Mouse (Mus musculus) limb, embryonic 11.5 days (tissue): ENCODE measurements around the gene Pepd. TPM values are rescaled to one million over a fixed set of nuclear protein-coding genes. Genes with fewer than 3 reads are reported as not detected.
"Not testable (repeated sequence)": the region's sequence is repeated elsewhere in the genome, so short reads cannot be mapped to it uniquely, and the experiment has no call there.

Experiments used
- ATAC-seq: fragments of 200-750 bp; cut with Nextera tagmentation; 2 replicates; pipeline ENCODE4 v1.8.0; 2017; ENCODE audit warnings: low read depth; ENCODE audit not compliant: insufficient number of reproducible peaks, low FRiP score, low TSS enrichment
- DNase-seq: peaks from one replicate; pipeline ENCODE4 v3.0.0-alpha.2; 2015; ENCODE audit warnings: low spot score
- H3K27ac ChIP-seq: fragments of 300-500 bp; sonication (generic); replicated peaks from 2 replicates; pipeline ENCODE4 v1.5.1; 2014; ENCODE audit warnings: low read depth, mild to moderate bottlenecking, low read length
- H3K27me3 ChIP-seq: fragments of 300-500 bp; sonication (generic); 2 replicates; pipeline ENCODE4 v1.6.1; 2014; ENCODE audit warnings: mild to moderate bottlenecking, low read length, mixed read lengths; ENCODE audit not compliant: control insufficient read depth, insufficient read depth
- H3K36me3 ChIP-seq: fragments of 300-500 bp; sonication (generic); 2 replicates; pipeline ENCODE4 v1.6.1; 2014; ENCODE audit warnings: mild to moderate bottlenecking, low read length, moderate library complexity, mixed read lengths; ENCODE audit not compliant: control insufficient read depth, insufficient read depth
- H3K4me1 ChIP-seq: fragments of 300-500 bp; sonication (generic); 2 replicates; pipeline ENCODE4 v1.6.1; 2014; ENCODE audit warnings: low read length, mixed read lengths; ENCODE audit not compliant: control insufficient read depth, insufficient read depth
- H3K4me2 ChIP-seq: fragments of 300-500 bp; sonication (generic); 2 replicates; pipeline ENCODE4 v1.6.1; 2014; ENCODE audit warnings: low read depth, mild to moderate bottlenecking, moderate library complexity; ENCODE audit not compliant: severe bottlenecking
- H3K4me3 ChIP-seq: fragments of 300-500 bp; sonication (generic); 2 replicates; pipeline ENCODE4 v1.5.1; 2014; ENCODE audit warnings: low read depth, low read length
- H3K9ac ChIP-seq: fragments of 300-500 bp; sonication (generic); 2 replicates; pipeline ENCODE4 v1.6.1; 2014; ENCODE audit warnings: mild to moderate bottlenecking, low read length
- H3K9me3 ChIP-seq: fragments of 300-500 bp; sonication (generic); 2 replicates; pipeline ENCODE4 v1.6.1; 2016; ENCODE audit warnings: low read length; ENCODE audit not compliant: control insufficient read depth
- WGBS: fragments of 180-500 bp; shearing (Covaris S2); extraction: QIAGEN DNeasy Blood & Tissue Kit; methylation state at CpG from one replicate; pipeline ENCODE4 v1.1.7; 2014; 5-methylcytosine and 5-hydroxymethylcytosine counted together
- polyA plus RNA-seq: library from polyadenylated mRNA; unstranded; fragments of >200 nt; fragmentation: Nextera tagmentation; extraction: Ambion mirVana; gene quantifications from 2 replicates; pipeline ENCODE4 v1.2.1, GENCODE M21; 2014

Pepd gene
- polyA plus RNA-seq, 1 experiment from 2014 or later: 68.6 TPM

DNA sequence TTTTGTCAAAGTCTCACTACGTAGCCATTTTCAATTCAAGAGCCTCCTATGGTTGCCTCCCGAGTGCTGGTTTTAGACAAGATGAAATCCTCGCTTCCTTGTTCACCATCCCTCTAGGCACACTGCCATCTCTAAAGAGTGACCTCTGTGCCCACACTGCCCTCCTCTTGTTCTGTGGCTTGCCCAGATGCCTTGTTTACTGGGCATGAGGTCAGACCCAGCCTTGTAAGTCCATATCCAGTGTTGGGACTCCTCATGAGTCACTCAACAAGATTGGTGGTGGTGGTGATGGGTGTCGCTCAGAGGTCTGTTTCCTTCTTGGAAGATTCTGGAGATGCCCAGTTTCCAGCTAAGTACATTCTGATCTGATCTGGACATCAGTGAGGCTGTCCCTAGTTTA lies 65.2 kb downstream of the Pepd start:
- DNase-seq (no peak), ATAC-seq (no peak)
- H3K4me3 ChIP-seq: no peak overlapping the region
- H3K9me3 ChIP-seq: no peaks in the 10 kb centered on the region
- H3K9ac ChIP-seq: no peak overlapping the region
- no peak overlapping the region for H3K27ac ChIP-seq
- H3K4me1 ChIP-seq: peaks cover 16% of the 10 kb centered on the region; the same call in 1 of the 2 replicates
- WGBS: 96% methylated on average over 4 of the region's 4 CpGs
- no peaks in the 10 kb centered on the region for H3K27me3 ChIP-seq
- H3K36me3 ChIP-seq: no peaks in the 10 kb centered on the region
- H3K4me2 ChIP-seq: no peak overlapping the region

DNA sequence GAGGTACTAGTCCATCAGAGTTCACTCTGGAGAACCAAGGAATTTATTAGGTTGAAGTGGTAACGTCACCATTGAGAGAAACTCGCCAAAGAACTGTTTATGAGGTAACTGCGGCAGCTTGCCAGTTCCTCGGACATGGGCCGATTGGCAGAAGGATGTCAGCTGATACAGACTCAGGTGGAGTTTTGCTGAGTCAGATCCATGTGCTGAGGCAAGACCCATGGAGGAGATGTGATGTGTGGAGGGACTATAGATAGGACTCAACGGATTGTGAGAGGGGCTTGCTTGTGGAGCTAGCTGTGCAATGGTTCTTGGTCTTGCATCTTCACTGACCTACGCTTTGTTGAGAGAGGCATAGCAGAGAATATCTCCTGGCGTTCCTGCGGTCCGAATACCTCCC lies 69.6 kb downstream of the Pepd start:
- Histone ChIP-seq H3K9me3 (no peaks in the 10 kb centered on the region), H3K4me2 (no peak overlapping the region), H3K36me3 (no peaks in the 10 kb centered on the region), H3K27me3 (no peaks in the 10 kb centered on the region), H3K4me3 (no peak overlapping the region), H3K27ac (no peak overlapping the region), H3K4me1 (peaks cover 13% of the 10 kb centered on the region; the same call in 1 of the 2 replicates), H3K9ac (no peak overlapping the region)
- no peak for DNase-seq
- 84% methylated on average over 10 of the region's 10 CpGs for WGBS
- no peak for ATAC-seq

DNA sequence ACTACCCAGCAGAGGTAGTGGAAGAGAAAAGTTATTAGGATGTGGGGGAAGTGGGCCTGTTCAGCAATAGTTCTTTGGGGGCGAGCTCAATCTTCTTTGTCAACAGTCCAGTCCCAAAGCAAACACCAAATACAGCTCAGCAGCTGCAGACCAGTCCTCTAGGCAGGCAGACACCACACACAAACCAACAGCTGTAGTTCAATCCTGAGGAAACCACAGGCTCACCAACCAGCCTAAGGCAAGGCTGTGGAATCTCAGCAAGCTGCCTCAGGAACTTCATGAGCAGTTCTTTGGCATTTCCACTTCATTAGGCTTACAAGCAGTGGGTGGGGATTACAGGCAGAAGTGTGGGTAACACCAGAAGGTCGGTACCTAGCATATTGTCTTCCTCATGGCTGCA lies 70.2 kb downstream of the Pepd start:
- H3K27me3 ChIP-seq, H3K9ac ChIP-seq, H3K4me2 ChIP-seq, ATAC-seq, H3K27ac ChIP-seq, H3K4me3 ChIP-seq, DNase-seq, H3K36me3 ChIP-seq, H3K9me3 ChIP-seq: not testable (repeated sequence)
- peaks cover 15% of the 10 kb centered on the region; the same call in 1 of the 2 replicates for H3K4me1 ChIP-seq
- 88% methylated on average over 2 of the region's 2 CpGs for WGBS

DNA sequence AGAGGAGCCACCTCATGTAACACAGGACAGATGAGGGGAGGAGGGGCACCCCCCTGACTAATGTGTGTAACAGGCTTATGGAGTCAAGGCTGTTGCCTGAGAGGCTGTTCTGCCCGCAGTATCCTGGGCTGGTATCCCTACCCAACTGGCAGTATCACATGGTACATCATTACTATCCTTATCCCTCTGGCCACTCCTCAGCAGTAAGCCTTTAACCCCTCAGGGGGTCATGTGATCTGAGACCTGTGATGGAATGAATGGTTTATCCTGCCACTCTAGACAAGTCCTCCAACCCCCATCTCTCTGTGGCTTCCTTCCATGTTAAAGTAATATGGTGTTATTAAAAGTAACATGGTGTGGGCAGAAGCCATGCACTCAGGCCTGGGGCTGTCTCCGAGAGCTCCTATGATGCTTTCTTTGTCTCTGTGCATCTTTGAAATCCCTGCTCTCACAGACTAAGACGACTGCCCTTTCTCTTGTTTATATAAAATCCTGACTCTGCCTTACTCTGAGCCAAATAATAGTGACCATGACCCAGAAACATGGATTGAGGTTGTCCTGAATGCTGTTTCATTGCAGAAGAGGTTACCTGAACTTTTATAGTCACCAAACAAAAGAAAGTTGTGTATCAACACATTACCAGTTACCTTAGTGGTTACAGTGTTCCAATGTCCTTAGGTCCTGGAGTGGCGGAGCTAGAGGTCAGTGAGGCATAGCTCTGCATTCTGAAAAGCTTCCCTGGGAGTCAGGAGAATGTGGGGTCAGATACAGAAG lies 71.7 kb downstream of the Pepd start:
- Histone ChIP-seq H3K4me3 (no peak overlapping the region), H3K4me2 (no peak overlapping the region), H3K9me3 (no peaks in the 10 kb centered on the region), H3K27me3 (no peaks in the 10 kb centered on the region), H3K36me3 (no peaks in the 10 kb centered on the region), H3K4me1 (peaks cover 15% of the 10 kb centered on the region; the same call in 1 of the 2 replicates), H3K27ac (no peak overlapping the region), H3K9ac (no peak overlapping the region)
- ATAC-seq (no peak), DNase-seq (no peak)
- WGBS: 84% methylated on average over 4 of the region's 4 CpGs

DNA sequence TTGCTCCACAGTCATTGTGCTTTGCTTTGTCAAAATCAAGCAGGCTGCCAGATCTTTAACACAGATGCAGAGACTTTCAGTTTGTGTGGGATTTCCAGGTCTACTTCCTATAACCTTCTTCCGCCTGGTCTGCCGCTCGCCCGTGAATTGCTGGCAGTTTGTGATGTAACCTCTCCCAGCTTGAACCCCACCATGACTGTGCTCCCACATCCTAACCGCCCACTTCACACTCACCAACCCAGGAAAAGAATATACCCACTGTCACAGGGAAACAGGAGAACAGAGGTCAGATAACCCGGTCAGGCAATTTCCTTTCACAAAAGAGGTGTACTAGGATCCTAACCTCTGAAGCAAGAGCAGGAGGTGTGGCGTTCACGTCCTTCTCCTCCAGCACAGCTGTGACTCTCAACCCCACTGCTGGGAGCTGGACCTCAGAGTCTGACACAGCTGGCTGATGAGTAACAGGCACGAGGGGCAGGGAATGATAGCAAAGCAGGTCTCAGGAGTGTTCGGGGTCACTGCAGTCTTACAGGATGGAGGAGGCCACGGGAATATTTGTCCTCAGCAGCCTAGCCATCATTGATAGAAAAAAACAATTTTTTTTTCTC lies 72.5 kb downstream of the Pepd start:
- Histone ChIP-seq H3K9me3 (no peaks in the 10 kb centered on the region), H3K4me1 (peaks cover 15% of the 10 kb centered on the region; the same call in 1 of the 2 replicates), H3K4me2 (no peak overlapping the region), H3K27ac (no peak overlapping the region), H3K27me3 (no peaks in the 10 kb centered on the region), H3K36me3 (no peaks in the 10 kb centered on the region), H3K9ac (no peak overlapping the region), H3K4me3 (no peak overlapping the region)
- 55% methylated on average over 11 of the region's 11 CpGs for WGBS
- DNase-seq: no peak
- ATAC-seq: no peak

DNA sequence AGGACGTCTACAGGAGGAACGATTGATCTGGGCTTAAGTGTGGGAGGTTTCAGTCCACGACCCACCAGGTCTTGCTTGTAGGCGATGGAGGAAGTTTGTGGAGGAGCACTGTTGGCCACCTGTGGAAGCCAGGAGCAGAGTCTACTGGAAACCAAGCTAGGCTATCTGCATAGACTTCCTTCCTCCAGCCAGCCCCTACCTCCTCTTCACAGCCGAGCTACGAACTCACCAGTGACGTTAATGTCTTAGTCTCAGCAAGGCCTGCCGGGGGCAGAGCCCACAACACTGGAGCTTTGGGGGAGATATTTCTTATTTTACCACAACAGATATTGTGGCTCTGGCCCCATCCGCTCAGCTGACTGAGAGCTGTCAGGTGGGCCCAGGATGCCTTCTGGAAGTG lies 73.0 kb downstream of the Pepd start:
- Histone ChIP-seq H3K27ac (no peak overlapping the region), H3K4me3 (no peak overlapping the region)

DNA sequence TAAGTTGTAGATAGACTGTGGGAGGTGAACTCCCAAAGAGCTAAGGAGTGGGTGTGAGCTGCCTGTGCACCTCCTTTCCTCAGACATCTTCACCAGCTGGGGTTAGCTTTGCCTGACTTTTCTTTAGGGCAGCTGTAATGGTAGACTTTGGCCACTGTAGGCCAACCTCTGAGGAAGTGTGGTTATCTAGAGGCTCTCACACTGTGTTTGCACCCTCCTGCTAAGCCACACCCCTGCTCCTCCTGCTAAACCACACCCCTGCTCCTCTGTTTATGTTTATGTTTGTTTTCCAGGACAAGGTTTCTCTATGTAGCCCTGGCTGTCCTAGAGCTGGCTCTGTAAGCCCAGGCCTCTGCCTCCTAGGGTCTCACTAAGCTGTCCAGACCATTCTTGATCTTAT lies 73.5 kb downstream of the Pepd start:
- DNase-seq (no peak), ATAC-seq (no peak)
- peaks cover 15% of the 10 kb centered on the region; the same call in 1 of the 2 replicates for H3K4me1 ChIP-seq

More for the DNA sequence above, 73.0 kb downstream of the Pepd start:
- DNase-seq (no peak), ATAC-seq (no peak)
- Histone ChIP-seq H3K4me1 (peaks cover 15% of the 10 kb centered on the region; the same call in 1 of the 2 replicates), H3K4me2 (no peak overlapping the region), H3K9me3 (no peaks in the 10 kb centered on the region), H3K9ac (no peak overlapping the region), H3K27me3 (no peaks in the 10 kb centered on the region), H3K36me3 (no peaks in the 10 kb centered on the region)
- 82% methylated on average over 9 of the region's 9 CpGs for WGBS

DNA sequence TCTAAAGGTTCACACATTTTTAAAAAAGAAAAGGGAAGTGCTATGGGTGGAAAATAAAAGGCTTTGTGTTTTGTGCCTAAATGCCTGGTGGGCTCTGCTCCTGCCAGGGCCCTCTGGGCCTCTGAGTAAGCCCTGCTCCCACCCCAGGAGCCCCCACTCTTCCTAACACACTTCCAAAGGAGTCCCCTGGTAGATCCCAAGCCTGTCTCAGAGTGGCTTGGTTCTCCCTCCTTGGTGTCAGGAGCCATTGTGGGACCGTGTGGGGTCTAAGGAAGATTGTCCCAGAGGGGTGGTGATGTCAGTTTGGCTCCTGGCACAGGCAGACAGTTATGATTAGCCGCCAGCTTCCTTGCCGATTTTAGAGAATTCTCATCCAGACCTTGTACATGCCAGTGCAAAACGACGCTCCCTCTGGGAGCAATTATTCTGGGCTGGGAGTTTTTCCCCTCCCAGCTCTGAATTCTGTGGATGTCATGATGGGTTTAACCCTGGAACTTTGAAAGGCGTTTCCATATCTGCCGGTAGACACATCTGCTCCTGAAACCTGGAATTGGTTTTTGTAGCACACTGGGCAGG lies 74.5 kb downstream of the Pepd start:
- Histone ChIP-seq H3K27ac (no peak overlapping the region), H3K36me3 (no peaks in the 10 kb centered on the region), H3K4me2 (no peak overlapping the region), H3K9me3 (no peaks in the 10 kb centered on the region), H3K27me3 (no peaks in the 10 kb centered on the region), H3K4me1 (peaks cover 16% of the 10 kb centered on the region), H3K9ac (no peak overlapping the region), H3K4me3 (no peak overlapping the region)
- DNase-seq (no peak), ATAC-seq (no peak)
- WGBS: 48% methylated on average over 7 of the region's 7 CpGs

More for the DNA sequence above, 73.5 kb downstream of the Pepd start:
- Histone ChIP-seq H3K9me3 (no peaks in the 10 kb centered on the region), H3K4me2 (no peak overlapping the region), H3K27me3 (no peaks in the 10 kb centered on the region), H3K27ac (no peak overlapping the region), H3K36me3 (no peaks in the 10 kb centered on the region), H3K9ac (no peak overlapping the region), H3K4me3 (no peak overlapping the region)
